Mouse (Mus musculus) heart, adult 2 months (tissue): ENCODE measurements at regions not wholly inside any gene's neighbourhood (a gene's known extent, or its start where the extent isn't known, plus 50 kb on each side); places are given as distances from the start of the nearest gene placed in this dataset.

Source experiments
- CTCF ChIP-seq: fragments of 200-600 bp; IDR thresholded peaks from 2 replicates; pipeline ENCODE4 v1.8.1; 2022; ENCODE audit warnings: antibody characterized with exemption, mild to moderate bottlenecking, moderate library complexity
- EP300 ChIP-seq: fragments of 200-500 bp; IDR thresholded peaks from 2 replicates; pipeline ENCODE4 v1.6.1; 2011; ENCODE audit warnings: low read depth, low read length, control low read depth; ENCODE audit not compliant: insufficient read depth
- POLR2A ChIP-seq: fragments of 200-500 bp; IDR thresholded peaks from 2 replicates; pipeline ENCODE4 v1.6.1; 2011; ENCODE audit warnings: mild to moderate bottlenecking, low read depth, low read length, control low read depth; ENCODE audit not compliant: insufficient read depth

DNA sequence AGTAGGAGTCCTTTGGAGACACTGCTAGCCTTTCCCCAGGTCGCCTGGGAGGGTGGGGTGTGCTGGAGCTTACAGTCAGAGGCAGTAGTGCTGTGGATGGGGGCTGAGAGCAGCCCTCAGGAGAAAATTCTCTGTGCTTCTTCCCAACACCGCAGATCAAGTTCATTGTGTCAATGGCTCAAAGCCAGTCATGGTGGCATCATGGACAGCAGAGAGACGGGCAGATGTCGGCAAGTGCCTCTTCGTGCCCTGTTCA, 262.9 kb upstream of the Dynlrb2 start:
- TF ChIP-seq POLR2A (no peak), CTCF (no peak), EP300 (no peak)
